Mouse (Mus musculus) pancreas, adult 10 weeks (tissue): ENCODE results near the gene Rwdd3. TPM values are rescaled to one million over a fixed set of nuclear protein-coding genes. Genes with fewer than 3 reads are reported as not detected.

Experiments used
- polyA plus RNA-seq: library from polyadenylated mRNA; stranded (reverse); fragments of 350-450 nt; fragmentation: Illumina TruSeq; extraction: RNeasy Lipid Tissue Mini Kit (QIAGEN cat#74804); gene quantifications from one replicate; pipeline ENCODE4 v1.2.3, GENCODE M21; 2015; ENCODE audit warnings: low read depth, low replicate concordance; ENCODE audit not compliant: insufficient read depth

The Rwdd3 gene
- 1.9 TPM for polyA plus RNA-seq

GRCm38 (mm10) chr3:121171243-121171871 is at the start of gene Rwdd3:
Gene Rwdd3 (minus strand): TSS chr3:121171695.

Other genes starting within 250 kb of the Rwdd3 start
- 2.1 TPM for gene Tmem56, start 111.4 kb upstream of the Rwdd3 start, polyA plus RNA-seq
- 2.5 TPM for gene Alg14, start 120.1 kb upstream of the Rwdd3 start, polyA plus RNA-seq